Mouse (Mus musculus): ENCODE measurements around the gene Hspa12b. TPM values are rescaled to one million over a fixed set of nuclear protein-coding genes. Genes with fewer than 3 reads are reported as not detected.

Hspa12b gene
- total RNA-seq, 2 experiments from 2014 or later, result 10.0 to 13.1 TPM

Other genes starting within 250 kb of the Hspa12b start
- gene 4930402H24Rik, start 220.9 kb upstream of the Hspa12b start, total RNA-seq (2021), result 1 to 10 TPM; 3.9 to 5.7 TPM
- gene Atrn, start 220.8 kb upstream of the Hspa12b start, total RNA-seq (2021), result 10 to 100 TPM; 13.3 TPM
- 1 to 10 TPM; 1.7 to 1.8 TPM for gene Gfra4, start 84.2 kb upstream of the Hspa12b start, total RNA-seq (2021)
- 1 to 10 TPM; 1.7 to 1.8 TPM for gene Adam33, start 63.5 kb upstream of the Hspa12b start, total RNA-seq (2021)
- gene Siglec1, start 40.5 kb upstream of the Hspa12b start, total RNA-seq (2021), result under 1 TPM; 0.43 to 0.76 TPM
- not detected for gene Gm11037, start 6.2 kb downstream of the Hspa12b start, total RNA-seq (2021)
- 1 to 10 TPM; 4.3 to 4.4 TPM for gene 1700037H04Rik, start 32.8 kb downstream of the Hspa12b start, total RNA-seq (2021)
- gene Cenpb, start 52.8 kb downstream of the Hspa12b start, total RNA-seq (2021), result 10 to 100 TPM; 63.9 to 64.3 TPM
- 1 to 10 TPM; 1.8 to 2.2 TPM for gene Cdc25b, start 59.7 kb downstream of the Hspa12b start, total RNA-seq (2021)
- 1 to 10 TPM; 1.2 to 2.0 TPM for gene Spef1, start 60.0 kb downstream of the Hspa12b start, total RNA-seq (2021)
- 10 to 100 TPM; 13.9 to 15.0 TPM for gene Ap5s1, start 79.8 kb downstream of the Hspa12b start, total RNA-seq (2021)
- 10 to 100 TPM; 35.9 to 58.0 TPM for gene Mavs, start 106.8 kb downstream of the Hspa12b start, total RNA-seq (2021)
- 10 to 100 TPM; 16.9 to 21.3 TPM for gene Pank2, start 135.2 kb downstream of the Hspa12b start, total RNA-seq (2021)
- gene Rnf24, start 225.6 kb downstream of the Hspa12b start, total RNA-seq (2021), result 1 to 10 TPM; 1.2 to 1.3 TPM

Measured in gastrocnemius, postnatal 36 days (tissue).